Mouse (Mus musculus) forebrain, postnatal 0 days (tissue): ENCODE measurements around the gene Alms1. TPM values are rescaled to one million over a fixed set of nuclear protein-coding genes. Genes with fewer than 3 reads are reported as not detected.

Source experiments
- ATAC-seq: fragments of 200-750 bp; cut with Nextera tagmentation; 2 replicates; pipeline ENCODE4 v1.8.0; 2017; ENCODE audit warnings: mild to moderate bottlenecking, moderate library complexity
- DNase-seq: peaks from one replicate; pipeline ENCODE4 v3.0.0-alpha.2; 2015
- H3K27ac ChIP-seq: fragments of 300-500 bp; sonication (generic); 2 replicates; pipeline ENCODE4 v1.5.1; 2014; ENCODE audit warnings: low read depth, mild to moderate bottlenecking, antibody characterized with exemption, low read length, moderate library complexity, mixed read lengths
- H3K27me3 ChIP-seq: fragments of 300-500 bp; sonication (generic); 2 replicates; pipeline ENCODE4 v1.6.1; 2014; ENCODE audit warnings: mild to moderate bottlenecking, low read length, mixed read lengths; ENCODE audit not compliant: insufficient read depth
- H3K36me3 ChIP-seq: fragments of 300-500 bp; sonication (generic); 2 replicates; pipeline ENCODE4 v1.6.1; 2014; ENCODE audit warnings: mild to moderate bottlenecking, moderate library complexity; ENCODE audit not compliant: insufficient read depth
- H3K4me1 ChIP-seq: fragments of 300-500 bp; sonication (generic); 2 replicates; pipeline ENCODE4 v1.6.1; 2014; ENCODE audit warnings: antibody characterized with exemption; ENCODE audit not compliant: insufficient read depth
- H3K4me2 ChIP-seq: fragments of 300-500 bp; sonication (generic); 2 replicates; pipeline ENCODE4 v1.6.1; 2014; ENCODE audit warnings: low read depth, mild to moderate bottlenecking, moderate library complexity
- H3K4me3 ChIP-seq: fragments of 300-500 bp; sonication (generic); 2 replicates; pipeline ENCODE4 v1.5.1; 2014; ENCODE audit warnings: low read depth, low read length, mixed read lengths
- H3K9ac ChIP-seq: fragments of 300-500 bp; sonication (generic); 2 replicates; pipeline ENCODE4 v1.6.1; 2014; ENCODE audit warnings: mild to moderate bottlenecking
- H3K9me3 ChIP-seq: fragments of 300-500 bp; sonication (generic); 2 replicates; pipeline ENCODE4 v1.6.1; 2016; ENCODE audit warnings: low read length
- CTCF ChIP-seq: sonication (generic); IDR thresholded peaks from 2 replicates; pipeline ENCODE4 v1.5.1; 2016; ENCODE audit warnings: antibody characterized with exemption, control low read depth, low read depth
- WGBS: fragments of 180-500 bp; shearing (Covaris S2); extraction: QIAGEN DNeasy Blood & Tissue Kit; methylation state at CpG from one replicate; pipeline ENCODE4 v1.1.7; 2014; 5-methylcytosine and 5-hydroxymethylcytosine counted together
- polyA plus RNA-seq: library from polyadenylated mRNA; unstranded; fragments of >200 nt; fragmentation: Nextera tagmentation; extraction: Ambion mirVana; gene quantifications from 2 replicates; pipeline ENCODE4 v1.2.1, GENCODE M21; 2015
- total RNA-seq: library from RNA; depleted of rRNA; stranded (reverse); fragments of >200 nt; gene quantifications from 2 replicates; pipeline ENCODE4 v1.2.3, GENCODE M21; 2014

Gene Alms1
- total and polyA plus RNA-seq, 2 experiments from 2014 or later, result 1.9 to 14.7 TPM

DNA sequence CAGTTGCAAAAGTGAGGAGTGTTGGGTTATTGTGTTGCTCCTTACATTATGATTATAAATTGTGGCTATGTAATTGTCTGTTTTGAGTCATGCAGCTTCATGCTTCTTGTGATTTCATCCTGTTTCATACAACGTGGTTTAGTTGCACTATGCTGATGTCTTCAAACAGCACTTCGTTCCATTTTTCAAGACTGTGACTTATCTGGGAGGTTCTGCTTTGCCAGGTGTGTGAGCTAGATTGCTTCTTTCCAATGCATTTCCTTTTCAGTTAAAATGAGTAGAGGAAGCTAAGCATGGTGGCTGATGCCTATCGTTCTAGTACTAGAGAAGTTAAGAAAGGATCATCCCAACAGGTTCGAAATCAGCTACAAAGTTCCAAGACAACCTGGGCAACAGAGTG is 2.7 kb upstream of the Alms1 start:
- peaks cover 4% of the 10 kb centered on the region for H3K4me1 ChIP-seq
- no peaks in the 10 kb centered on the region for H3K36me3 ChIP-seq
- H3K9ac ChIP-seq, result no peak overlapping the region
- H3K4me2 ChIP-seq, result no peak overlapping the region
- TF ChIP-seq CTCF, result no peak
- H3K9me3 ChIP-seq, result no peaks in the 10 kb centered on the region
- no peak overlapping the region for H3K4me3 ChIP-seq
- no peak overlapping the region for H3K27ac ChIP-seq
- 91% methylated on average over 4 of the region's 4 CpGs for WGBS
- DNase-seq (no peak), ATAC-seq (no peak)
- H3K27me3 ChIP-seq, result no peaks in the 10 kb centered on the region

DNA sequence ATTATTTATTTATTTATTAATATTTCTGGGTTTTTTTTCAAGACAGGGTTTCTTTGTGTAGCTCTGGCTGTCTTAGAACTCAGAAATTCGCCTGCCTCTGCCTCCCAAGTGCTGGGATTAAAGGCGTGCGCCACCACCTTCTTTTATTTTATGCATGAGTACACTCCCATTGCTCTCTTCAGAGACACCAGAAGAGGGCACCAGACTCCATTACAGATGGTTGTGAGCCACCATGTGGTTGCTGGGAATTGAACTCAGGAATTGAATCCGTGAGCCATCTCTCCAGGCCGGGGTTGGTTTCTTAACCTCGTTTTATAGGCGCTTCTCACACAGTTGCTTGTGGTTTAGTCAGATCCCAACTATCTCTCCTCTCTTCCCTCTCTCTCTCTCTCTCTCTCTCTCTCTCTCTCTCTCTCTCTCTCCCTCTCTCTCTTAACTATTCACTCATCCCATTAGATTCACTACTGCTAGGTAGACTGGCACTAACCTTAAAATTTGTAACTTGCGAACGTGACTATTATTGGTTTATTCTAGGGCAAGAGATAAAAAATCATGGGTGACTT is 445 bp upstream of the Alms1 start:
- Histone ChIP-seq H3K4me1 (peaks cover 13% of the 10 kb centered on the region), H3K27ac (0 out of 2 replicates have a peak overlapping the region, but pooled peaks have one; percentile 4), H3K27me3 (no peaks in the 10 kb centered on the region), H3K4me3 (peak overlapping the region; percentile 94), H3K9me3 (no peaks in the 10 kb centered on the region), H3K9ac (peak overlapping the region; percentile 77; the same call in 1 of the 2 replicates), H3K36me3 (no peaks in the 10 kb centered on the region), H3K4me2 (peak overlapping the region; percentile 56)
- ATAC-seq, result 0 out of 2 replicates have a peak, but pooled peaks have one; percentile 6
- DNase-seq, result no peak
- peak; percentile 42 for TF ChIP-seq CTCF
- 28% methylated on average over 9 of the region's 9 CpGs for WGBS

DNA sequence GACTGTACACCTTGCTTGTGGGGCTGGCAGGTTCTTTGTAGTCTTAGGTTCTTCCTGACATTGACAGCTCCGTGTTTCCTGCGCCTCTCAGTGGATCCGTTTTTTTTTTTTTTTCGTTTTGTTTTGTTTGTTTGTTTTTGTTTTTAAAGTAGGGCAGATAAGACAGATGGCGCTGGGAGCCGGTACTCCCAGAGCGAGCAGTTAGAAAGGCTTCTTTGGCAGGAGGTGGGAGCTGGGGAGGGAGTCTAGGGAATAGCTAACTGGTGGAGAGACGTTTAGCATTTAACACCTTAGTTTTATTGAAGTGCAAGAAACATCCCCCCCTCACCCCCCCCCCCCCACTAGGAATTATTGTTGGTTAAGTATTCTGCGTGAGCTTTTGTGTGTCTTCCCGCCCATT is 833 bp downstream of the Alms1 start:
- peak overlapping the region; percentile 77 for H3K9ac ChIP-seq
- H3K4me1 ChIP-seq, result peaks cover 13% of the 10 kb centered on the region
- H3K9me3 ChIP-seq, result no peaks in the 10 kb centered on the region
- H3K4me2 ChIP-seq, result peak overlapping the region; percentile 56
- peak overlapping the region; percentile 94 for H3K4me3 ChIP-seq
- no peaks in the 10 kb centered on the region for H3K27me3 ChIP-seq
- H3K36me3 ChIP-seq, result no peaks in the 10 kb centered on the region
- DNase-seq (no peak), ATAC-seq (0 out of 2 replicates have a peak, but pooled peaks have one; percentile 5)
- TF ChIP-seq CTCF, result no peak
- WGBS, result under 1% methylated on average over 10 of the region's 10 CpGs
- H3K27ac ChIP-seq, result peak overlapping the region; percentile 81

DNA sequence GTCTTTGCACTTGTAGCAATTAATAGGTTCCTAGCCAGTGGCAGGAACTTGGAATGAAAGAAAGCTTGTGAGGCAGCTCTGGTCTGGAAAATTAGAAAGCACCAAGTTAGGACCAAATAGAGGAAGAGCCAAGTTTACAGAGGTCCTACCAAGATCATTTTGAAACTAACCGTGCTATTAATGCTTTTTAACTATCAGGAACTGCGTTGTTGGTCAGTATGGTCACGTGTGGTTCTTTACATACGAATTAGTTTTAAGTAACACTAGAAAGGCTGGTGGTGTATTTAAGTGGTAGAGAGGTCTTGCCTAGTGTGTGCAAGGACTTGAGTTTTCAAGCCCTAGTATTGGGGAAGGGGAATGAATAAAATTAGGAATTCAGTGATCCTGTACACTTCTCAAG is 1.2 kb downstream of the Alms1 start:
- WGBS, result 3% methylated on average over 4 of the region's 4 CpGs
- Histone ChIP-seq H3K4me3 (peak overlapping the region; percentile 94), H3K36me3 (no peaks in the 10 kb centered on the region), H3K4me2 (peak overlapping the region; percentile 56), H3K9ac (peak overlapping the region; percentile 77), H3K27me3 (no peaks in the 10 kb centered on the region), H3K27ac (no peak overlapping the region), H3K4me1 (peaks cover 13% of the 10 kb centered on the region), H3K9me3 (no peaks in the 10 kb centered on the region)
- peak; percentile 1 for DNase-seq
- no peak for TF ChIP-seq CTCF
- ATAC-seq, result no peak

DNA sequence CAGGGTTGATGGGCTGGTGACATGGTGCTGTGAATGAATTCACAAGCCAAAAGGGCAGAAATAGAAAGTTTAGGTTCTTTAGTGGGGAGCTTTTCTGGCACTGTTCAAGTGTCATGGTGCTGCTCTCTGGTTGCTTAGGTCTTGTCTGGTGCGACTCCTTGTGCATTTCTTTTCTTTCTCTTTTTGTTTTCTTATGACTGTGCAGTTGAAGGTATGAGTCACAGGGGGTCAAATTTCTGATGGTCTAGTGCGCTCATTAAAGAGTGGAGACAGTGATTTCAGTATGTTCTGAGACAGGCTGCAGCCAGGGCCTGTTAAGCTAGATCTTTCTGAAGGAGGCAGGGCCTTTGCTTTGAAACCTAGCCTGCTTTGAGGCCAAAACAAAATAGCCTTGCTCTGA is 2.8 kb downstream of the Alms1 start:
- Histone ChIP-seq H3K27ac (no peak overlapping the region), H3K9ac (no peak overlapping the region), H3K4me1 (peaks cover 13% of the 10 kb centered on the region), H3K4me2 (no peak overlapping the region), H3K27me3 (no peaks in the 10 kb centered on the region), H3K36me3 (no peaks in the 10 kb centered on the region), H3K4me3 (no peak overlapping the region), H3K9me3 (no peaks in the 10 kb centered on the region)
- no peak for ATAC-seq
- WGBS, result 60% methylated on average over 2 of the region's 2 CpGs
- TF ChIP-seq CTCF, result no peak
- DNase-seq, result no peak

DNA sequence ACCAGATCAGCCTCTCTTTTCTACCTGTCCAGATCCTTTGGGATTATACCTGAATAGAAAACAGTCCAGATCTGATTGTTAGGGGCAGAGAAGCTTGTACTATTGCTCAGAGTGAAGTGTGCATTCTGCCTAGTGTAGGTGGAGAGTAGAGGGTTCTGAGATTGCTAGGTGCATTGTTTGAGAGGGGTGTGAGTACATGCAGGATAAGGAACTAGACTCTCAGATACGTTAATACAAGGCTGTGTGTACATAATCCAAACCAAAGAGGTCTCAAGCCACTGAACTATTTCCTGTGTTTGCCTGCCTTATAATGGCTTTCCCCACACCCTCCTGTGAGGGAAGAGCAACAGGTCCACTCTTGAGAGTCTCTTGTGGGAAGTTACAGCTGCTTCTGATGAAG is 12.0 kb downstream of the Alms1 start:
- H3K27ac ChIP-seq, result no peak overlapping the region
- no peak for DNase-seq
- no peak overlapping the region for H3K4me2 ChIP-seq
- no peak overlapping the region for H3K4me3 ChIP-seq
- ATAC-seq, result no peak
- no peaks in the 10 kb centered on the region for H3K36me3 ChIP-seq
- WGBS, result 63% methylated on average over 1 of the region's 1 CpGs
- TF ChIP-seq CTCF, result no peak
- H3K9me3 ChIP-seq, result no peaks in the 10 kb centered on the region
- H3K9ac ChIP-seq, result no peak overlapping the region
- H3K4me1 ChIP-seq, result no peaks in the 10 kb centered on the region
- H3K27me3 ChIP-seq, result no peaks in the 10 kb centered on the region

DNA sequence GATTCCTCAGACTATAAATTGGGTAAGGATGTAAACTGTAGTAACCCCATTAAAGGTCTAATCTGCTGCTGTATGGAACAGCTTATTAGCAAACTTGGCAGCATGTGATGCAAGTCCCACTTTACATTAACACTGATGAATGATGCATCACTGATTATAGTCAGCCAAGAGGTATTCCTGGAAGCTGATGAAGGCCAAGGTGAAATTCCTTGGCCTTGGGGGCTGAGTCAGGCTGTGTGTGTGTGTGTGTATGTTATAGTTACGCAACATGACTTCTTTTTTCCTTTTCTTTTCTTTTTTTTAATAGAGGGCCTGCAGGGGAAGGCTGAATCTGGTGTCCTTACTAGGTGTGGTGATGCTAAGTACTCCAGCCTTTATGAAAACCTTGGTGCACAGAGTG is 23.2 kb downstream of the Alms1 start:
- no peak for ATAC-seq
- Histone ChIP-seq H3K4me1 (no peaks in the 10 kb centered on the region), H3K9ac (no peak overlapping the region), H3K9me3 (no peaks in the 10 kb centered on the region), H3K4me3 (no peak overlapping the region), H3K27ac (no peak overlapping the region), H3K4me2 (no peak overlapping the region), H3K27me3 (no peaks in the 10 kb centered on the region), H3K36me3 (peaks cover 23% of the 10 kb centered on the region)
- TF ChIP-seq CTCF, result no peak
- 97% methylated on average over 1 of the region's 1 CpGs for WGBS
- DNase-seq, result no peak
